Mouse (Mus musculus): ENCODE results near the gene Gla. TPM values are rescaled to one million over a fixed set of nuclear protein-coding genes. Genes with fewer than 3 reads are reported as not detected.

The Gla gene
- polyA plus RNA-seq (2015; fragmentation: Nextera tagmentation; extraction: Ambion mirVana) = 5.8 and 7.9 TPM in 2 replicates

GRCm38 (mm10) chrX:134600659-134601379 lies at the start of gene Gla, which contains the start of gene Hnrnph2:
Gene Gla, minus strand, starts transcription at chrX:134601125.
Gene Hnrnph2, plus strand, starts transcription at chrX:134601179.

GRCm38 (mm10) chrX:134585103-134586002 lies 15.6 kb downstream of the Gla start, which contains the start of gene Rpl36a:
Gene Rpl36a, plus strand, starts transcription at chrX:134585654.

DNA sequence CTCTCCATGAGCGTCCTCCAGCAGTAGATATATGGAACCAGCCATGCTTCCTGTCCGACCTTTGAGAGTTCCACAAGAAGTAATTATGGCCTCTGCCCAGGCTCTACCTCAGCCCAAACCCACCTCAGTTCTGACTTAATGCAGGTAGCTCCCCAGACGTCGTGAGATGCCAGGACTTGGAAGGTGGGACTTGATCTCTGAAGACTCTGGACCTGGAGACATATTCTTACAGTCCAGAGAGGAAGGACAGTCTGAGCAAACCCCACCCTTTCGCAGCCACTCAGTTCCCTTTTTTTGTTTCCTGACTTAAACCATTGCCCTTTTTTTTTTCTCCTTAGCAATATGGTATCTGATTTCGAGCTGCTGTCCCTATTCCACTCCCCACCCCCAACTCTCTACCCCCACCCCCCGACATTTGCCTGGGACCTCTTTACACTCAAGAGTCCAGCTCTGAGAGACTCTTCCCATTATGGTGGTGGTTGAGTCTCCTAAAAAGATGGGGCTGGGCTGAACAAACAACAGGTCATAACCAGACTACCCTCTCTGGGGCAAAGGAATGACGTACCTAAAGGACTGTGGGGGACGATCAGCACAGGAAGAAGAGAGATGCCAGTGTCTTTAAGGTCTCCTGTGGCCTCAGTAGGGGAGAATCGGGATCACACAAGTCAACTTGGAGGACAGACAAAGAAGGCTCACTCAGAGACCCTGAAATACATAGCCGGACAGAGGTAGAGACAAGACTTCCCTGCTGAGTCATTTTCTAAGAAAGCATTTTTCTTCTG lies 17.8 kb downstream of the Gla start, which contains the start of gene Btk:
TSS of gene Btk (minus strand) at position 683 of the 782 bp plus-strand sequence.

GRCm38 (mm10) chrX:134541145-134541954 lies 59.6 kb downstream of the Gla start, which contains the start of gene Timm8a1:
Gene Timm8a1, minus strand, starts transcription at chrX:134541865.

Other genes starting within 250 kb of the Gla start
- 8.6 and 11.6 TPM in 2 replicates for gene Drp2, start 196.6 kb downstream of the Gla start, polyA plus RNA-seq (2015; fragmentation: Nextera tagmentation; extraction: Ambion mirVana)
- 0.18 and 0.31 TPM in 2 replicates for gene Taf7l, start 124.6 kb downstream of the Gla start, polyA plus RNA-seq (2015; fragmentation: Nextera tagmentation; extraction: Ambion mirVana)
- 47.2 and 47.5 TPM in 2 replicates for gene Timm8a1, start 59.3 kb downstream of the Gla start, polyA plus RNA-seq (2015; fragmentation: Nextera tagmentation; extraction: Ambion mirVana)
- gene Btk, start 17.6 kb downstream of the Gla start, polyA plus RNA-seq (2015; fragmentation: Nextera tagmentation; extraction: Ambion mirVana) = 0.80 and 0.87 TPM in 2 replicates
- gene Rpl36a, start 15.5 kb downstream of the Gla start, polyA plus RNA-seq (2015; fragmentation: Nextera tagmentation; extraction: Ambion mirVana) = 176 and 210 TPM in 2 replicates
- gene Hnrnph2, start 54 bp upstream of the Gla start, polyA plus RNA-seq (2015; fragmentation: Nextera tagmentation; extraction: Ambion mirVana) = 94.8 and 109 TPM in 2 replicates
- 4.2 and 4.6 TPM in 2 replicates for gene Armcx4, start 85.4 kb upstream of the Gla start, polyA plus RNA-seq (2015; fragmentation: Nextera tagmentation; extraction: Ambion mirVana)
- gene Armcx1, start 116.8 kb upstream of the Gla start, polyA plus RNA-seq (2015; fragmentation: Nextera tagmentation; extraction: Ambion mirVana) = 90.8 and 97.2 TPM in 2 replicates
- gene Armcx6, start 150.3 kb upstream of the Gla start, polyA plus RNA-seq (2015; fragmentation: Nextera tagmentation; extraction: Ambion mirVana) = 47.0 and 50.1 TPM in 2 replicates
- 91.3 and 99.9 TPM in 2 replicates for gene Armcx3, start 155.5 kb upstream of the Gla start, polyA plus RNA-seq (2015; fragmentation: Nextera tagmentation; extraction: Ambion mirVana)
- gene Armcx2, start 208.1 kb upstream of the Gla start, polyA plus RNA-seq (2015; fragmentation: Nextera tagmentation; extraction: Ambion mirVana) = 57.0 and 60.5 TPM in 2 replicates

Data from neural tube, postnatal 0 days (tissue).